Mouse (Mus musculus) olfactory bulb, adult 2 months (tissue): ENCODE data around the gene Camkmt.

Experiments used
- CTCF ChIP-seq: fragments of 200-500 bp; IDR thresholded peaks from 2 replicates; pipeline ENCODE4 v1.5.1; 2012; ENCODE audit warnings: low read depth, mild to moderate bottlenecking, low read length, moderate library complexity; ENCODE audit not compliant: insufficient read depth
- POLR2A ChIP-seq: fragments of 200-500 bp; IDR thresholded peaks from 2 replicates; pipeline ENCODE4 v1.6.1; 2012; ENCODE audit warnings: mild to moderate bottlenecking, low read depth, low read length, moderate library complexity; ENCODE audit not compliant: insufficient read depth

DNA sequence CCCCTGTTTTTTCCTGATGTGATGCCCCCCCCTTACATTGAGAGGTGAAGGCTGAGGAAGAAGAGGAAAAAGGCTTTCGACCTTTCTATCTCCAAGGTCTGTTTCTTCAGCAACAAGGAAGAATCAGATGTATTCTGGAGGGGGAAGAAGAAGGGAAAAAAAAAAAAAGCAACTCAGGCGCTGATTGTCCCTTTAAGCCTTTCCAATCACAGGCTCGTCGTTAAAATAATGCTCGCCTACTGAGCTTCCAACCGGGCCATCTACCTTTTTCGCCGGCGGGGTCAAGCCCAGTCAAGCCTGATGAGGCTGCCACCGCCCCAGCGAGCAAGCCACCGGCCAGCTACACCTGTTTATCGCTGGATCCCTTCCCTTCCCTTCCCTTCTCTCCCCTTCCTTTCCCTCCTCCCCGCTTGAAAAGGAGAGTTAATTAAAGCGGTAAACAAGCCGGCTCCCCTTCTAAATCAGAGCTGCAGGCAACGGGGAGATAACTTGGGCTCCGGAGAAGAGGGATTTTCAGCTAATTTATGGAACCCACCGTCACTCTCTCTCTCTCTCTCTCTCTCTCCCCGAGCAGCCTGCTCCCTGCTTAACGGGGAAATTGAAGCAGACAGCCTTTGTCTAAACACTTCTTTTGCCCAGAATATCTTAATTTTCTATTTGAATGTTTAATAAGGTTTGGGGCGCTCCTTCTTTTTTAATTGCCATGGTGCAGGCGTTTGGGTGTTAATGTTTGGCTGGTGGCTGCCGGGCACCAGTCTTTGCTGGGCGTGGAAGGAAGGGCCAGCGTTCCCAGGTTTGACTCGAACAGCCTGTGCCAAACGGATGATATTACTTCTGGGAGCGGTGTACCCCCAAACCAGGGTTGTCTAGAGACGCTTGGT is 395.0 kb downstream of the Camkmt start:
- no peak for TF ChIP-seq CTCF
- TF ChIP-seq POLR2A = no peak
